Mouse (Mus musculus) kidney, adult 2 months (tissue): ENCODE data around the gene Rap1gap. TPM values are rescaled to one million over a fixed set of nuclear protein-coding genes. Genes with fewer than 3 reads are reported as not detected.
A peak's percentile ranks its signal among the peaks of the same experiment; 100 is the strongest.

Experiments used
- DNase-seq: peaks from one replicate; pipeline ENCODE4 v3.0.0; 2021
- H3K27ac ChIP-seq: fragments of 200-500 bp; 2 replicates; pipeline ENCODE4 v1.5.1; 2012; ENCODE audit warnings: low read depth, low read length, control low read depth, inconsistent platforms; ENCODE audit not compliant: insufficient read depth
- H3K27me3 ChIP-seq: fragments of 200-500 bp; replicated peaks from 2 replicates; pipeline ENCODE4 v1.6.1; 2012; ENCODE audit warnings: mild to moderate bottlenecking, moderate library complexity, low read length, inconsistent platforms; ENCODE audit not compliant: control insufficient read depth, insufficient read depth
- H3K36me3 ChIP-seq: fragments of 200-500 bp; 2 replicates; pipeline ENCODE4 v1.6.1; 2012; ENCODE audit warnings: mild to moderate bottlenecking, moderate library complexity, low read length, inconsistent platforms; ENCODE audit not compliant: control insufficient read depth, insufficient read depth
- H3K4me1 ChIP-seq: fragments of 200-500 bp; 2 replicates; pipeline ENCODE4 v1.6.1; 2011; ENCODE audit warnings: low read length; ENCODE audit not compliant: control insufficient read depth, insufficient read depth
- H3K4me3 ChIP-seq: fragments of 200-500 bp; 2 replicates; pipeline ENCODE4 v1.5.1; 2011; ENCODE audit warnings: mild to moderate bottlenecking, low read depth, low read length, control low read depth; ENCODE audit not compliant: insufficient read depth
- CTCF ChIP-seq: fragments of 200-500 bp; conservative IDR thresholded peaks from 2 replicates; pipeline ENCODE4 v1.5.1; 2011; ENCODE audit warnings: low read depth, mild to moderate bottlenecking, control low read depth, low read length, moderate library complexity, mixed read lengths; ENCODE audit not compliant: insufficient read depth, insufficient read length
- POLR2A ChIP-seq: fragments of 200-500 bp; IDR thresholded peaks from one replicate; pipeline ENCODE4 v1.6.1; 2011; ENCODE audit warnings: low read depth, low read length, control low read depth
- WGBS: fragments of 180-500 bp; shearing (Covaris S2); methylation state at CpG from one replicate; pipeline ENCODE4 v1.1.7; 2018; 5-methylcytosine and 5-hydroxymethylcytosine counted together
- polyA plus RNA-seq: library from polyadenylated mRNA; depleted of rRNA; stranded (reverse); fragments of >200 nt; gene quantifications from 2 replicates; pipeline ENCODE4 v1.2.3, GENCODE M21; 2012

Rap1gap gene
- polyA plus RNA-seq, 1 experiment = 213 TPM

DNA sequence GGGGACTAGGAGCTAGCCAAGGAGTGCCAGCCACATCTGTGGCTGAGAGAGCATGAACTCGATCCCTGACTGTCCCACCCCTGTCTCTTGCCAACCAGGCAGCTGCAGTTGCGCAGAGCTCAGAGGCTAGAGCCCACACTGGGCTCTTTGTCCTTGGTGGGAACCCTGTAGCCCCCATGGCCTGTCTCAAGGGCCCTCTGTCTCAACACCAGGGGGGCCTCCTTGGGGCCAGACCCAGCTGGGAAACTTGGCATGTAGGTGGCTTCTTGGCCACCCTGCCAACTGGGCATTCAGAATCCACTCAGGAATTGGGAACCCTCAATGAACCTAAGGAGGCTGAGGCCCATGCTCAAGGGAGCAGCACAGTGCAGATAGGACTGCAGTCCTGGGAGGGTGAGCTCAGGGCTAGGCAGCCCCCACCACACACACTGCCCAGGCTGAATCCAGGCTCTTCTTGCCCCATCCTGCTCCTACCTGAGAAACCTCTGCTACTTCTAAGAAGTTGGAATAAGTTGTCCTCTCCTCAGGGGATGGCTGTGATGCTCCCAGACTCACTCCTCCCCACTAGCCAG lies 15.5 kb downstream of the Rap1gap start:
- Histone ChIP-seq H3K4me1 (no peaks in the 10 kb centered on the region), H3K4me3 (no peak overlapping the region), H3K27me3 (no peaks in the 10 kb centered on the region; the same call in 1 of the 2 replicates), H3K36me3 (no peaks in the 10 kb centered on the region), H3K27ac (no peak overlapping the region)
- TF ChIP-seq POLR2A (no peak), CTCF (no peak)
- DNase-seq = no peak
- WGBS = 92% methylated on average over 2 of the region's 2 CpGs

DNA sequence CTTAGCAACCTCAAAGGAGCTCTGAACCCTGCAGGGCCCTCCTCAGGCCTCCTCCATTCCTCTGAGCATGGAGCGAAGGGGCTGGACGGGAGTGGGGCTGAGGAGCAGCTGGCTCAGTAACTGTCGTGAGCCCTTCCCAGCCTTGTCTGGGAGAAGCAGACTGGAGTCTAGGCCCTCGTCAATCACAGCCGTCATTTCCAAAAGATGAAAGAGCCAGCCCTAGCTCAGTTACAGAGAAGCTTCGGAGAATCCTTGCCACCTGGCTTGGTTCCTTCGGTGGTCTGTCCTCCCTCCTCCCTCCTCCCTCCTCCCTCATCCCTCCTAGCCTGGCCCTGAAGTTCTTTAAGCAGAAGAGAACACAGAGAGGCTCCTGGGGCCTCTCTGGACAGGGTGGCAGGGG lies 16.2 kb downstream of the Rap1gap start:
- TF ChIP-seq POLR2A = no peak
- WGBS = 54% methylated on average over 7 of the region's 7 CpGs

DNA sequence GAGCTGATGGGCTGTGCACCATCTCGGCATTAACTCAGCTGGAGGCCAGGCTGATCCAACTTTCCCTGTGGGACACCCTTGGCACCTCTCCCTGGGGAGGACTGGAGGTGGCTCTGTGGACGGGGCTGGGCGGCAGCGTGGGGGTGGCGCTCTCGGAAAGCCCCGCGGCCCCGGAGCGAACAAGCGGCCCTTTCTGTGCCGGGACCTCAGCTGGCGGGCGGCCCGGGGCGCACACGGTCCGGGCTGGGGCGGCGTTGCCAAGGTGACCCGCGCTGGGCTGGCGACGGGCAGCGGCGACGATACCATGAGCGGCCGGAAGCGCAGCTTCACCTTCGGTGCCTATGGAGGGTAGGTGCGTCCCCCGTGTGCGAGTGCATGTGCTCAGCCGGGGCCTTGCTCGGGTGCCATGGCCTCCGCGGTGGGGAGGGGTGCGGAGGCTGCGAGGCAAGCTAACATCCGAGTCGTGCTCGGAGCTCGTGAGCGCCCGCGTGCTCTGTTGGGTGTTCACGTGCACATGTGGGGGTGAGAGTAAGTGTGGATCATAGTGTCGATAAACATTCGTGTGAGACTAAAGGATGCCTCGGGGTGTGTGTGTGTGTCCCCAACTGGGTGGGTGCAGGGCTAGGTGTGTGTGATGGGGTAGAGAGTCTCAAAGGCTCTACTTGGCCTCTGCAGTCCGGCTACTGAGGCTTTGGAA lies 17.0 kb downstream of the Rap1gap start:
- WGBS = 4% methylated on average over 52 of the region's 52 CpGs
- Histone ChIP-seq H3K4me1 (no peaks in the 10 kb centered on the region), H3K27ac (peak overlapping the region; percentile 95), H3K27me3 (no peaks in the 10 kb centered on the region), H3K36me3 (no peaks in the 10 kb centered on the region), H3K4me3 (peak overlapping the region; percentile 49)
- no peak for TF ChIP-seq CTCF
- no peak for TF ChIP-seq POLR2A
- peak; percentile 69 for DNase-seq

More for the DNA sequence above, 16.2 kb downstream of the Rap1gap start:
- DNase-seq = no peak
- H3K4me3 ChIP-seq = no peak overlapping the region
- H3K27me3 ChIP-seq = no peaks in the 10 kb centered on the region; the same call in 1 of the 2 replicates
- H3K36me3 ChIP-seq = no peaks in the 10 kb centered on the region
- peak overlapping the region; percentile 58 for H3K27ac ChIP-seq
- no peaks in the 10 kb centered on the region for H3K4me1 ChIP-seq

DNA sequence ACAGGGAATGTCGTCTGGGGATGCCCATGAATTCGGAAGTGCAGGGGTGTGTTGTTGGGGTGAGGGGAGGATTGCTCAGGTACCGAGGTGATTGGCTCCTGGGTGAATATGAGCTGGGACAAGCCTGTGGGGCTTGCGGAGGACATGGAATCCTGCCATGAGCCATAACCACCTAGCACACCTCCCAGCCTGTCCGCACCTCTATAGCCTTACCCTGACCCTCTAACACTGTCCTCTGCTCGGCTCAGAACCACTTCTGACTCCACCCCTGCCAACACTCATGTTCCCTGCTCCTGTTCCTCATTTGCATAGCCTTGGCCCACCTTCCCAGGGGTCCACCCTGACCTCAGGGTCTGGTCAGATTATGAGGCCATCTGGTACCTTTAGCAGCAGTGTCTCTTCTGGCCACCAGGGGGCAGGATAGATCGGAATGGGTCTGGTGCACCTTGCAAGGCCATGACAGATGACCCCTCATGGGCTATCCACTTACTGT lies 18.5 kb downstream of the Rap1gap start:
- Histone ChIP-seq H3K4me3 (no peak overlapping the region; the same call in 1 of the 2 replicates), H3K27me3 (no peaks in the 10 kb centered on the region), H3K36me3 (no peaks in the 10 kb centered on the region), H3K27ac (peak overlapping the region; percentile 14; the same call in 1 of the 2 replicates), H3K4me1 (peaks cover 5% of the 10 kb centered on the region; the same call in 1 of the 2 replicates)
- DNase-seq = peak; percentile 81
- WGBS = 36% methylated on average over 7 of the region's 7 CpGs
- no peak for TF ChIP-seq POLR2A
- TF ChIP-seq CTCF = peak; percentile 92

DNA sequence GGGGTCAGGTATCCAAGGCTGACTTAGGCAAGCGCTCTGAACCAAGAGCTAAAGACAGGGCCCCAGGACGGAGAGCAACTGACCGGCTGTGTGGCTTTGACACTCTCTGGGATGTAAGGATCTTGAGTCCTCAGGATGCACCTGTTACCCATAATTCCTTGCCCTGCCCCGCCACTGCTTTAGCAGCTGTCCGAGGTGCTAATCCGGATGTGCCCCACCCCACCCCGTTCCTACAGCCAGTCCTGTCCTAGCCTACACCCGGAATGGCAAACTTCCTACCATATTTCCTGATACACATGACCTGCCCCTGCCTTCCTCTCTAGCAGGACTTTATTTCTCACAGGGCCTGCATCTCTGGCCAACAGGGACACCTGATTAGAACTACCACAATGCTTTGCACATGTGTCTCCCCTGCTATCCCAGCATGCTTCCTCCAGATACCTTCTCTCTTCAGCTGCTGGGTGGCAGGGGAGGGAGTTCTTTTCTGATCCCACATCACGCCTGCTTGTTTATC lies 20.4 kb downstream of the Rap1gap start:
- DNase-seq = no peak

DNA sequence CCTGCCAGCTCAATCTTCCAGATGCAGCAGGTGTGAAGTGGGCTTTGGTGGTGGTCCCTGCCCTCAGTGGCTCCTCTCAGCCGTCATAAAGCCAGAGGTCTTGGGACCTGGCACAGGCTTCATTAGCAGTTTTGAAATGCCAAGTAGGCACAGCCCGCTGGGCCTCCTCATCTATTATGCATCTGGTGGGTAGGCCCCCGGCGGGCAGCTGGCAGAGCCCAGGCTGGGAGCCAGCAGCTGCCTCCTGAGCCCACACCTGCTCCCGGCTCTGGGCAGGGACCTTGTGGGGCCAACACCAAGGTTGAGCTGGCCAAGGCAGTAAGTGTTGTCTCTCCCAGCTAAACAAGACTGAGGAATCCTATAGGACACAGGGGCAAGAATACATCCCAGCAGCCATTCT lies 21.8 kb downstream of the Rap1gap start:
- Histone ChIP-seq H3K4me3 (no peak overlapping the region), H3K27me3 (no peaks in the 10 kb centered on the region), H3K4me1 (peaks cover 5% of the 10 kb centered on the region; the same call in 1 of the 2 replicates), H3K36me3 (no peaks in the 10 kb centered on the region), H3K27ac (peak overlapping the region; percentile 89)
- 60% methylated on average over 5 of the region's 5 CpGs for WGBS
- peak; percentile 72 for DNase-seq
- TF ChIP-seq POLR2A (no peak), CTCF (no peak)

More for the DNA sequence above, 20.4 kb downstream of the Rap1gap start:
- H3K36me3 ChIP-seq = no peaks in the 10 kb centered on the region
- H3K27me3 ChIP-seq = no peaks in the 10 kb centered on the region
- 35% methylated on average over 9 of the region's 9 CpGs for WGBS
- H3K27ac ChIP-seq = peak overlapping the region; percentile 59
- peaks cover 5% of the 10 kb centered on the region; the same call in 1 of the 2 replicates for H3K4me1 ChIP-seq
- H3K4me3 ChIP-seq = no peak overlapping the region
- TF ChIP-seq POLR2A (no peak), CTCF (no peak)

DNA sequence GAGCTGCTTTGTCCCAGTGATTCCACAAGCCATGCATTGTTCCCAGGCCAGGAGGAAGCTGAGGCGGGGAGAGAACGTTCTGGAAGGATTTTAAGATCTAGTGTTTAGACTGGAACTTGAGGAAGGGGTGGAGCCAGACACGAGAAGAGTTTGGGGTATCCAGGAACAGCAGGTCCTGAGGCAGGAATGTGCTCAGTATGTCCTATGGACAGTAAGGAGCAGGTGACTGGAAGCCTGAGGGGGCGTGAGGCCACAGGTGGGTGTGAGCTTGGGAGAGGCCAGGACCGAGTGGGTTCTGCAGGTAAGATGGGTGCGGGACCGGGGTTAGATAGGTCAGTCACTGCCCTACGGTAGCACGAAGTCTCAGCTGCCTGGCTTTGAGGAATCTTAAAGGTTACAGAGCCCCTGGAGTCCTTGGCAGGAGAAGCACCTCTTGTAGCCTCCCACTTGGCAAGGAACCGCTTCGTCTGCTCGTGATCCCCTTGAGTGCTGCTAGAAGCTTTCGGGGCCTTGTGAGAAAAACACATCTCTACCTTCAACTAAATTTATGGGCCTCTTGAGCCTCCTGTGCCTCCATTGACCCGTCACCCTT lies 22.8 kb downstream of the Rap1gap start:
- WGBS = 30% methylated on average over 14 of the region's 14 CpGs
- H3K4me1 ChIP-seq = peaks cover 5% of the 10 kb centered on the region; the same call in 1 of the 2 replicates
- H3K27me3 ChIP-seq = no peaks in the 10 kb centered on the region
- TF ChIP-seq CTCF (no peak), POLR2A (no peak)
- H3K27ac ChIP-seq = peak overlapping the region; percentile 89
- H3K36me3 ChIP-seq = no peaks in the 10 kb centered on the region
- H3K4me3 ChIP-seq = no peak overlapping the region
- no peak for DNase-seq
